Mouse (Mus musculus) lung, embryonic 14.5 days (tissue): ENCODE measurements around the gene Gm14418. TPM values are rescaled to one million over a fixed set of nuclear protein-coding genes. Genes with fewer than 3 reads are reported as not detected.
"Not testable (repeated sequence)": the region's sequence is repeated elsewhere in the genome, so short reads cannot be mapped to it uniquely, and the experiment has no call there.

Source experiments
- ATAC-seq: fragments of 200-750 bp; cut with Nextera tagmentation; 2 replicates; pipeline ENCODE4 v1.8.0; 2017; ENCODE audit warnings: mild to moderate bottlenecking, moderate TSS enrichment, moderate library complexity; ENCODE audit not compliant: insufficient read depth
- DNase-seq: peaks from one replicate; pipeline ENCODE4 v3.0.0-alpha.2; 2015
- H3K27ac ChIP-seq: fragments of 300-500 bp; sonication (generic); 2 replicates; pipeline ENCODE4 v1.5.1; 2014; ENCODE audit warnings: low read depth, mild to moderate bottlenecking, moderate library complexity
- H3K27me3 ChIP-seq: fragments of 300-500 bp; sonication (generic); 2 replicates; pipeline ENCODE4 v1.6.1; 2014; ENCODE audit warnings: low read length, control low read depth; ENCODE audit not compliant: insufficient read depth
- H3K36me3 ChIP-seq: fragments of 300-500 bp; sonication (generic); 2 replicates; pipeline ENCODE4 v1.6.1; 2014; ENCODE audit warnings: control low read depth; ENCODE audit not compliant: insufficient read depth
- H3K4me1 ChIP-seq: fragments of 300-500 bp; sonication (generic); 2 replicates; pipeline ENCODE4 v1.6.1; 2014; ENCODE audit warnings: antibody characterized with exemption, control low read depth; ENCODE audit not compliant: insufficient read depth
- H3K4me2 ChIP-seq: fragments of 300-500 bp; sonication (generic); 2 replicates; pipeline ENCODE4 v1.6.1; 2014; ENCODE audit warnings: mild to moderate bottlenecking
- H3K4me3 ChIP-seq: fragments of 300-500 bp; sonication (generic); 2 replicates; pipeline ENCODE4 v1.5.1; 2014; ENCODE audit warnings: low read depth, low read length
- H3K9ac ChIP-seq: fragments of 300-500 bp; sonication (generic); 2 replicates; pipeline ENCODE4 v1.6.1; 2014
- H3K9me3 ChIP-seq: fragments of 300-500 bp; sonication (generic); 2 replicates; pipeline ENCODE4 v1.6.1; 2016; ENCODE audit warnings: low read depth, low read length, control low read depth
- WGBS: fragments of 180-500 bp; shearing (Covaris S2); extraction: QIAGEN DNeasy Blood & Tissue Kit; methylation state at CpG from one replicate; pipeline ENCODE4 v1.1.7; 2014; 5-methylcytosine and 5-hydroxymethylcytosine counted together
- polyA plus RNA-seq: library from polyadenylated mRNA; unstranded; fragments of >200 nt; fragmentation: Nextera tagmentation; extraction: Ambion mirVana; gene quantifications from 2 replicates; pipeline ENCODE4 v1.2.1, GENCODE M21; 2014

Gene Gm14418
- polyA plus RNA-seq = 17.4 and 17.7 TPM in 2 replicates

DNA sequence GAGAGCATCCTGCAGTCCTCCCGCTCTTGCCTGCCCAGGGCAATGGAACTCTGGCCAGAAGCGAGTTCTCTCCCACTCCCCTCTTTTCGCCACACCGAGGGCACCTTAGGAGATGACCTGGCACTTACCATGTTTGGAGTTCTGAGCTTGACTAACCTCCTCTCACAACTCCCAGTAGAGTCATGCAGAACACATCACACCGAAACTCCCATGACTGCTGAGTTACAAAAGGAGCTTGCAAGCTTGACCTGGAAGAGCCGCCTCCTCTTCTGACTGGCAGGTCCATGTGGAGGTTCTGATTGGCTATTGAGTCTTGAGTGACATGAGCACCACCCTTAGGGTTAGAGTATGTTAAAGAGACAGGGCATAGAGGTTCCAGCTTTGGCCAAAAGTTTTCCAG lies at the start of gene Gm14418:
Gm14418 (minus strand) TSS at position 225 of the 400 bp plus-strand sequence.
- peak; percentile 12 for DNase-seq
- H3K9ac ChIP-seq, H3K4me2 ChIP-seq, H3K4me1 ChIP-seq, ATAC-seq, H3K9me3 ChIP-seq, H3K27ac ChIP-seq, H3K27me3 ChIP-seq, H3K36me3 ChIP-seq: not testable (repeated sequence)
- 46% methylated on average over 6 of the region's 6 CpGs for WGBS
- H3K4me3 ChIP-seq = peak within 1 kb of the TSS; percentile 30; the same call in 1 of the 2 replicates

Other genes starting within 250 kb of the Gm14418 start
- gene Gm14410, start 191.9 kb downstream of the Gm14418 start, polyA plus RNA-seq = 28.2 and 31.5 TPM in 2 replicates
- not detected in 2 replicates for gene Gm14409, start 131.3 kb downstream of the Gm14418 start, polyA plus RNA-seq
- 0.38 and 1.1 TPM in 2 replicates for gene Gm14412, start 74.0 kb downstream of the Gm14418 start, polyA plus RNA-seq
- gene Zfp970, start 66.4 kb upstream of the Gm14418 start, polyA plus RNA-seq = 18.4 and 22.0 TPM in 2 replicates
- 13.4 and 13.7 TPM in 2 replicates for gene Gm14403, start 99.9 kb upstream of the Gm14418 start, polyA plus RNA-seq
- not detected in 2 replicates for gene Gm14406, start 179.9 kb upstream of the Gm14418 start, polyA plus RNA-seq